Mouse (Mus musculus) myocyte (in vitro differentiated cells): ENCODE data around the gene Serp2.

Experiments used
- E2F4 ChIP-seq: IDR thresholded peaks from one replicate; pipeline ENCODE4 v1.6.1; 2011; ENCODE audit warnings: mild to moderate bottlenecking, control low read depth, moderate library complexity; ENCODE audit not compliant: insufficient read depth
- POLR2A ChIP-seq: IDR thresholded peaks from one replicate; pipeline ENCODE4 v1.6.1; 2011; ENCODE audit warnings: low read depth, mild to moderate bottlenecking, control low read depth, moderate library complexity; ENCODE audit not compliant: insufficient read length
- POLR2AphosphoS2 ChIP-seq: IDR thresholded peaks from one replicate; pipeline ENCODE4 v1.6.1; 2011; ENCODE audit warnings: low read depth, control low read depth; ENCODE audit not compliant: insufficient read length
- TCF12 ChIP-seq: IDR thresholded peaks from one replicate; pipeline ENCODE4 v1.6.1; 2011; ENCODE audit warnings: mild to moderate bottlenecking, control low read depth; ENCODE audit not compliant: poor library complexity, insufficient read depth, severe bottlenecking
- TCF3 ChIP-seq: IDR thresholded peaks from one replicate; pipeline ENCODE4 v1.6.1; 2011; ENCODE audit warnings: low read depth, control low read depth; ENCODE audit not compliant: insufficient read length
- USF1 ChIP-seq: IDR thresholded peaks from one replicate; pipeline ENCODE4 v1.6.1; 2011; ENCODE audit warnings: low read depth, mild to moderate bottlenecking, control low read depth, moderate library complexity

- no peak for TF ChIP-seq POLR2A
- no peak for TF ChIP-seq TCF12
- no peak for TF ChIP-seq E2F4
- no peak for TF ChIP-seq TCF3
- no peak for TF ChIP-seq POLR2AphosphoS2
- TF ChIP-seq USF1 = no peak
Observed at GRCm38 (mm10) chr14:76566711-76567110, 10.0 kb upstream of the Serp2 start.
